Mouse (Mus musculus): Measurements from ENCODE around the gene Nudt8. TPM values are rescaled to one million over a fixed set of nuclear protein-coding genes. Genes with fewer than 3 reads are reported as not detected.
A peak's percentile ranks its signal among the peaks of the same experiment; 100 is the strongest.
"Not testable (repeated sequence)": the region's sequence is repeated elsewhere in the genome, so short reads cannot be mapped to it uniquely, and the experiment has no call there.

The Nudt8 gene
- total RNA-seq, 4 experiments from 2014 or later, result 7.4 to 10.5 (median 8.9) TPM

DNA sequence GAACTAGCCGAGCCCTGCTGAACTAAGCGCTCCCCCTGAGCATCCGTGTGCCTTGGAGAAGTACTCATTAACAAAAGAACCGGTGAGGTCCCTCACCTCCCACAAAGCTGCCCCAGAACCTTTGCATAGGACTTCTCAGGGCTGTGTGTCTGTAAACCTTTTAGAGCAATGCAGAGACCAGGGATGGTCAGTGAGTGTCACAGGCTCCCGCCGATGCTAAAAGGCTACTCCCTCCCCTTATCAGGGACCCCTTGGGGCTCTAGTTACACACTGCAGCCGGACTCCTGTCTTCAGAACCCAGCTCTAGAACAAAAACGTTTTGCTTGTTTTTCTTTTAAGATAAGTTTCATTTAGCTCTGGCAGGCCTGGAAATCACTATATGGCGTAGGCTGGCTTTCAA lies 12.7 kb downstream of the Nudt8 start:
- DNase-seq (ENCODE audit: low spot score in 2 of 2), result no peak

DNA sequence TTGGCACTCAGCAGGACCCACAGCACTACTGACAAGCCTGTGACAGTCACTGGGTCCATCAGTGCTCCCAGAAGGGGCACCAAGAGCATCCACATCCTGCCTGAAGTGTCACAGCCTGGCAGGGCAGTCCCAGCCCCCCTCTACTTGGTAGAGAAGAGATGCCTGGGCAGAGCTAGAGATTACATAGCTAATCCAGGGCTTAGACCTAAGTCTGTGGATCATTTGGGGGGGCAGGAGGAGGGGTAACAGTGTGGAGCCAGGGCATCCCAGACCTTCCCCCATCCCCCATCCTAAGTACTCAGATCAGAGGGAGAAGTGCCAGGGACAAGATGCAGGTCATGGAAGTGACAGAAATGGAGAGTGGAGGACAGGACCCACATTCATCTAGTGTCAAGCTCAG lies 14.4 kb downstream of the Nudt8 start:
- no peak for DNase-seq (ENCODE audit: low spot score in 2 of 2)

- no peak for DNase-seq (ENCODE audit: low spot score in 2 of 2)
Observed at GRCm38 (mm10) chr19:4015635-4016034, 15.3 kb downstream of the Nudt8 start.

- DNase-seq (ENCODE audit: low spot score in 2 of 2), result no peak
Observed at GRCm38 (mm10) chr19:4017921-4018587, 17.7 kb downstream of the Nudt8 start.

- DNase-seq (ENCODE audit: low spot score in 2 of 2), result peak; percentile 46 to 68
Observed at GRCm38 (mm10) chr19:4018743-4019583, 18.6 kb downstream of the Nudt8 start.

GRCm38 (mm10) chr19:4023185-4023584 lies 22.8 kb downstream of the Nudt8 start:
- no peak for DNase-seq (ENCODE audit: low spot score in 2 of 2)

- DNase-seq (ENCODE audit: low spot score in 2 of 2), result no peak
Observed at GRCm38 (mm10) chr19:4027576-4027975, 27.2 kb downstream of the Nudt8 start.

DNA sequence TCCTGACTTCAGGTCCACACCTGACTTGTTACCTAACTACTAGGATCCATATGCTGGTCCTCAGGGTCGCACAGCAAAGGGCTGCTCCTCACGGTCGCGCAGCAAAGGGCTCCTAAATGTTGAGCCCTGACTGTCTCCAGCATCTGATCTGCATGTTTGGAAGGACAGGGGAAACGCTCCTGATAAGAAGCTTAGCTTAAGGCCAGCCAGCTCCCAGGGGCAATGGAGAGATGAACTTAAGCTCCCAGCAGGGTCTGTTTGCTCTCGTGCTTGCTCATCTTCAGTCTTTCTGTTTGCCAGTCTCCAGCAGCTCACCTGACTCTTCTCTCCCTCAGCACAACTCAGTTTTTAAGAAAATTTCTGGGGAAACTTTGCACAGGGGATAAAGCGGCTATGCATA lies 32.3 kb downstream of the Nudt8 start:
- no peak for DNase-seq (ENCODE audit: low spot score in 2 of 2)

- no peak for DNase-seq (ENCODE audit: low spot score in 2 of 2)
Observed at GRCm38 (mm10) chr19:4033298-4033697, 32.9 kb downstream of the Nudt8 start.

- DNase-seq (ENCODE audit: low spot score in 2 of 2), result no peak
Observed at GRCm38 (mm10) chr19:4033742-4034141, 33.4 kb downstream of the Nudt8 start.

- DNase-seq (ENCODE audit: low spot score in 2 of 2), result no peak
Observed at GRCm38 (mm10) chr19:4036327-4037045, 36.1 kb downstream of the Nudt8 start.

DNA sequence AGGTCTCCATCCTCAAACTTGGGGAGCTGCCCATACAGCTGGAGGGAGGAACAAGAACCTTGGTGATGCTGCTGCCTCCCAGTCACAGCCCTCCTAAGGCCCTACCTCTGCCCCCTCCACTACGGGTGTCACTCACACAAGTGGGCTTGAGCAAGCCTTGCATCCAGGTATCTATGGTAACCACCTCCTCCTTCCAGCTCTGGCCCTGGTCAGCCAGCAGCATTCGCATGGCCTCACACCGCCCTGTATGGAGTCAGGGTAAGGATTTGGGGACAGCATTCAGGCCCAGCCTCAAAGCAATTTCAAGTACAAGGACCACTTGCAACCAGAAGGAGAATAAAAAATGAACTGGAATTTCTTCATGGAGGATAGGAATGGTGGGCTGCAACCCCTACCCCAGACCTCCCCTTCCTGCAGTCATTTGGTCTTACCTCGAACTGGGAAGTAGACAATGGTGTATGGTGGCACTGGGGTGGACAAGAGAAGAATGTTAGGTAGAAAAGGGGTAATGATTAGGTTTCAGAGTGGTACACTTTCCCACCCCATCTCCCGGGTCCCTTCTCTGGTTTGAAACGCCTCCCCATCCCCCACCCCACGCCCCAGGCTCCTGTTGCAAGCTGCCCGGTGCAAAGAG lies 36.9 kb downstream of the Nudt8 start:
- DNase-seq (ENCODE audit: low spot score in 2 of 2), result not testable (repeated sequence)

- peak; percentile 84 to 85 for DNase-seq (ENCODE audit: low spot score in 2 of 2)
Observed at GRCm38 (mm10) chr19:4037788-4038232, 37.4 kb downstream of the Nudt8 start, which contains the start of gene Gstp1. TSS of gene Gstp1 (minus strand) at chr19:4037985.

DNA sequence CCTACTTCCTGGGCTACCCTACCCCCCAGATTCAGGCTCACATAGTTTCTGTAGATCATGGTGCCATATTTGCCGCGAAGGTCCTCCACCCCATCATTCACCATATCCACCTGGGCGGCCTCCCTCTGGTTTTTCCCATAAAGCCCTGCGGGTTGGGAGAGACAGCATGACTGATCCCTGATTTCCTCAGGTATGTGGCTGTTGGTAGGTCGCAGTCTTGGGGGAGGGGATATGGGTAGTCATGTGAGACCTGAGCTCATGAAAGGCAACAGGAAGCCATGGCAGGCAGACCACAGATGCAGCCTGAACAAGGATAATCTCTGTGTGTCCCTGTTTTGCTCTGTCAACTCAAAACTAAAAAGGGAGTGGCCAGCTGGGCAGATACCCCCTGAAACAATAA lies 40.6 kb downstream of the Nudt8 start:
- not testable (repeated sequence) for DNase-seq (ENCODE audit: low spot score in 2 of 2)

DNA sequence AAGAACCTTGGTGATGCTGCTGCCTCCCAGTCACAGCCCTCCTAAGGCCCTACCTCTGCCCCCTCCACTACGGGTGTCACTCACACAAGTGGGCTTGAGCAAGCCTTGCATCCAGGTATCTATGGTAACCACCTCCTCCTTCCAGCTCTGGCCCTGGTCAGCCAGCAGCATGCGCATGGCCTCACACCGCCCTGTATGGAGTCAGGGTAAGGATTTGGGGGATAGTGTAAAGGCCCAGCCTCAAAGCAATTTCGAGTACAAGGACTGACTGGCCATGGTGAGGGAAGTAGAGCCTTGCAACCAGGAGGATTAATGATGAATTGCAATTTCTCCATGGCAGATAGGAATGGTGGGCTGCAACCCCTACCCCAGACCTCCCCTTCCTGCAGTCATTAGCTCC lies 41.1 kb downstream of the Nudt8 start:
- DNase-seq (ENCODE audit: low spot score in 2 of 2), result not testable (repeated sequence)

- no peak for DNase-seq (ENCODE audit: low spot score in 2 of 2)
Observed at GRCm38 (mm10) chr19:4042124-4042523, 41.7 kb downstream of the Nudt8 start.

DNA sequence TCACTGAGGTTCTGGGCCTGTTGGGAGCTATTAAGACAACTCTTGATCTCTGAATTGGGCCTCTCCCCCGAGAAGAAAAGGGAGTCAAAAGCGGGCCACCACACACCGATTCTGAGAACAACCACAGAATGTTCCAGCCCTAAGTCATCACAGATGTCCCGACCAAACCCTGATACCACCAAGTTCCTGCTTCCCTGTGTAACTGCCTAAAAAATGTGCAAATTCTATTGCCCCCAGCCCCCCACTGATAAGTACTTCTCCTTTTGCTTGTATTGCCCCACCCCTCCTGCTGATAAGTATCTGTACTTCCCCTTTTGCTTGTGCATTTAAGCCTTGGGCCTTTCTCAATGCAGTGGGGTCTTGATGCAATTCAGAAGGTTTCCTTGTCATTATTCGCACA lies 43.7 kb downstream of the Nudt8 start:
- DNase-seq (ENCODE audit: low spot score in 2 of 2), result not testable (repeated sequence)

DNA sequence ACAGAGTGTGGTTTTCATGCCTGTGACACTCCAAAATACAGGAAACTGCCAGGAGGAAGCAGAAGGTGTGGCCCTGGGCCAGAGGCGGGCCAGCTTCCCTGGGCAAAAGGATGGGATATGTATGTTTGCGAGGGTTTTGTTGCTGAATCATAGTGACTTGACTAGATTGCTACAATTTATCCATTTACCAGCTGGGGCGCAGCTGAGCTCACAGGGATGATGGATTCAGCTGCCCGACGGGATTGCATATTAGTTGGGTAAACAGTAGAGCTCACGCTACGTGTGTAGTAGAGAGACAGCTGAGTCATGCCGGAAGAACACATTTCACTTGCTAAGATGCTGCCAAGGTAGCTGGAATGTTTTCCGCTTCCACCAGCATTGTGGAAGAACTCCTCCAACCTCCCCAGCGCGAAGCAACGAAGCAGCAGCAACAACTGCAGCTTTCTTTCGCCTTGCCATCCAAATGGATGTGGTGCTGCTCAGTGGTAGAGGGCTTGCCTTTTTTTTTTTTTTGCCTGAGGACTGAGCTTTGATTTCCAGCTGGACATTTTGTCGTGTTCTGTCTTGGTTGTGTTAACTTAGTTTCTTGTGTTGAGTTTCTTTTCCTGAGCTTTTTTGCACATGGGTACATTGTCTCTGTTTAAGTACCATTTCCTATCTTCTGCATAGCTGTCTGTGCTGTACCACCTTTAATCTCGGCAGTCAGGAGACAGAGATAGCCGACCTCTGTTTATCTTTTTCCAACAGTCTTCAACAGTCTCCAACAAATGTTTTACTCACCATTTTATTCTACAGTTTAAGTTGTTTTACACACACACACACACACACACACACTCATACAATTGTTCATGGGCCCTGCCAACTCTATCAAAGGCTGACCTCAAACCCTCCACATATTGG lies 45.8 kb downstream of the Nudt8 start, which contains the start of gene Gstp2:
TSS of gene Gstp2 (minus strand) at position 58 of the 900 bp plus-strand sequence.
- DNase-seq (ENCODE audit: low spot score in 2 of 2), result peak; percentile 63 to 84

DNA sequence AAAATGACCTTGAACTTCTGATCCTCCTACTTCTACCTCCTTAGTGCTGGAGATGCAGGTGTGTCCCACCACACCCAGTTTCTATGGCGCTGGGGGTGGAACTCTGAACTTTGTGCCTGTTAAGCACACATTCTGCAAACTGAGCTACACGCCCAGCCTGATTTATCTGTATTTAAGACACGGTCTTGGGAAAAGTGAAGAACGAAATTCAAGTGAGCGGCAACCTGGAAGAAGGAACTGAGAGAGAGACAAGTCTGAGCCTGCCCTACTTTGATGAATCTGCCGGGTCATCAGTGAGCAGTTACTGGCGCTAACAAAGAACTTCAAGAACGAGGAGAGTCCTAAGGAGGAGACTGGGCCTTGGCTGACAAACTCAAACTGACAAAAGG lies 46.5 kb downstream of the Nudt8 start:
- DNase-seq (ENCODE audit: low spot score in 2 of 2), result no peak

DNA sequence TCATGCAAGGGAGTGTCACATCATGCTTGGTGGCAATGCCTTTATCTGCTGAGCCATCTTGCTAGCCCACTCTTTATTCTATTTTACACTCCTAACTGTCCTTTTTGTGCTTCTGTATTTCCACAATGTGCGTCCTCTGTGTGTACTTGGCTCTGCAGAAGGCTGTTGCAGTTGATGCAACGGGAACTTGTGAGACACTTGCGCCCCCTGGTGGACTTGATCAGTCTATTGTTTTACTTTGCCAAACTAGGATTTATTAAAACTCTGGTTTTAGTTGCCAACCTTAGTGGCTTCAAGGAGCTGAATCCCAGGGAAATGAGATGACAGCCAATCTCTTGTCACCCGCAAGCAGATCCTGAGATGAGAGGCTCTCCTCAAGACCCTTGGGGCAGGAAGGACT lies 47.5 kb downstream of the Nudt8 start:
- peak; percentile 25 to 40 for DNase-seq (ENCODE audit: low spot score in 2 of 2)
